Mouse (Mus musculus): ENCODE data around the gene Tert.

GRCm38 (mm10) chr13:73604156-73604957 is 22.4 kb upstream of the Tert start:
- TF ChIP-seq GATA1 (IDR thresholded peaks at IDR 0.05; ENCODE audit: borderline replicate concordance, low read length) (no peak), FLI1 (IDR thresholded peaks at IDR 0.05; ENCODE audit: low read length) (no peak)
